Mouse (Mus musculus): ENCODE measurements around the gene Arhgap45. TPM values are rescaled to one million over a fixed set of nuclear protein-coding genes. Genes with fewer than 3 reads are reported as not detected.
"Not testable (repeated sequence)": the region's sequence is repeated elsewhere in the genome, so short reads cannot be mapped to it uniquely, and the experiment has no call there.

Gene Arhgap45
- polyA plus RNA-seq, 1 experiment from 2014 or later, result 9.7 TPM

GRCm38 (mm10) chr10:80032799-80033480 is 16.5 kb downstream of the Arhgap45 start:
- Histone ChIP-seq H3K27ac (ENCODE audit: low read length) (peak overlapping the region; percentile 87), H3K9me3 (replicated peaks; ENCODE audit: control insufficient read depth, low read length) (no peaks in the 10 kb centered on the region), H3K9ac (ENCODE audit: low read length) (peak overlapping the region; percentile 34), H3K36me3 (ENCODE audit: control insufficient read depth, insufficient read depth, low read length) (peaks cover 27% of the 10 kb centered on the region), H3K27me3 (ENCODE audit: control insufficient read depth, insufficient read depth, low read length) (no peaks in the 10 kb centered on the region), H3K4me1 (ENCODE audit: control insufficient read depth, insufficient read depth, low read length) (peaks cover 23% of the 10 kb centered on the region), H3K4me2 (ENCODE audit: low read depth, low read length) (no peak overlapping the region), H3K4me3 (replicated peaks; ENCODE audit: low read length) (no peak overlapping the region)
- ATAC-seq (ENCODE audit: insufficient read depth, low FRiP score), result peak; percentile 41
- WGBS, result 37% methylated on average over 5 of the region's 5 CpGs

- peaks cover 31% of the 10 kb centered on the region for H3K4me1 ChIP-seq (ENCODE audit: control insufficient read depth, insufficient read depth, low read length)
- no peak overlapping the region for H3K4me3 ChIP-seq (replicated peaks; ENCODE audit: low read length)
- WGBS, result 30% methylated on average over 9 of the region's 9 CpGs
- H3K36me3 ChIP-seq (ENCODE audit: control insufficient read depth, insufficient read depth, low read length), result peaks cover 27% of the 10 kb centered on the region
- H3K9me3 ChIP-seq (replicated peaks; ENCODE audit: control insufficient read depth, low read length), result no peaks in the 10 kb centered on the region
- peak overlapping the region; percentile 34 for H3K9ac ChIP-seq (ENCODE audit: low read length)
- peak; percentile 52 for ATAC-seq (ENCODE audit: insufficient read depth, low FRiP score)
- H3K27me3 ChIP-seq (ENCODE audit: control insufficient read depth, insufficient read depth, low read length), result no peaks in the 10 kb centered on the region
- peak overlapping the region; percentile 87 for H3K27ac ChIP-seq (ENCODE audit: low read length)
- no peak overlapping the region for H3K4me2 ChIP-seq (ENCODE audit: low read depth, low read length)
Measured at GRCm38 (mm10) chr10:80033511-80034391, 17.3 kb downstream of the Arhgap45 start.

DNA sequence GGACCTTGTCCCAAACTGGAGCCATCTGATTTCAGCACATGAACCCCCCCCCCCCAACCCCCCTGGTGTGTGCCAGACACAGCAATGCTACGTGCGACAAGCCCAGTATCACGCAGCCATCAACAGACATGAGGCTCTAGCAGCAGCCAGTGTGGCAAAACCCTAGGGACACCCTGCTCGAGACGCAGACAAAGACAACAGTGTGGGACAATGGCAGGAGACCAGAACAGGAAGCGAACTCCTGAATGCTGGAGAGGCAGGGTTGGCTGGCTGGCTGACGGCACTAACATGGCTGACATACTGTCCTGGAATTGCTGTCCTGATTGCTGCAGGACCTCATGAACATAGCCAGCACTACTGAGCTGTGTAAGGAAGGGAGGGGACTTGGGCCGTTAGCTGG is 18.7 kb downstream of the Arhgap45 start:
- H3K4me1 ChIP-seq (ENCODE audit: control insufficient read depth, insufficient read depth, low read length), result peaks cover 35% of the 10 kb centered on the region
- WGBS, result 83% methylated on average over 8 of the region's 8 CpGs
- no peak for ATAC-seq (ENCODE audit: insufficient read depth, low FRiP score)
- no peak overlapping the region; the same call in 1 of the 2 replicates for H3K9ac ChIP-seq (ENCODE audit: low read length)
- no peaks in the 10 kb centered on the region for H3K27me3 ChIP-seq (ENCODE audit: control insufficient read depth, insufficient read depth, low read length)
- no peak overlapping the region for H3K4me2 ChIP-seq (ENCODE audit: low read depth, low read length)
- H3K36me3 ChIP-seq (ENCODE audit: control insufficient read depth, insufficient read depth, low read length), result peaks cover 27% of the 10 kb centered on the region
- no peaks in the 10 kb centered on the region for H3K9me3 ChIP-seq (replicated peaks; ENCODE audit: control insufficient read depth, low read length)
- no peak overlapping the region for H3K4me3 ChIP-seq (replicated peaks; ENCODE audit: low read length)
- 0 out of 2 replicates have a peak overlapping the region, but pooled peaks have one; percentile 22 for H3K27ac ChIP-seq (ENCODE audit: low read length)

DNA sequence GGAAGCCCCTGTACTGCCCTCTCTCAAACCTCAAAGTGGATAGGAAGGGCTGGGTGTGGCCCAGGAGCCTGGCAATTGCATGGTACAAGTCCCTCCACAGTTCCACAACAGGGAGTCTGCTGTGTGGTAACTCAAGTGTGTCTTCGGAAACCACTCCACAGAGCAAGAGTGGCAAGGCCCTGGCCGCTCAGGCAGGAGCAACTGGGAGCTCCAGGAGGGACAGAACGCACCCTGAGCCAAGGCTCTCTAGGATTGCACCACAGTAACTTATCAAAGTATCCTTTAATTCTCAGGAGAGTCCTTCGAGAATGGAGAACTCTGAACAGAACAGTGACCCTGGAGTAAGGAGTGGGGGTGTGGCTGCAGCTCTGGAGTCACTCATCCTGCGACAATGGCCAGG is 19.2 kb downstream of the Arhgap45 start:
- Histone ChIP-seq H3K27ac (ENCODE audit: low read length) (0 out of 2 replicates have a peak overlapping the region, but pooled peaks have one; percentile 22), H3K9ac (ENCODE audit: low read length) (peak overlapping the region; percentile 29; the same call in 1 of the 2 replicates)

DNA sequence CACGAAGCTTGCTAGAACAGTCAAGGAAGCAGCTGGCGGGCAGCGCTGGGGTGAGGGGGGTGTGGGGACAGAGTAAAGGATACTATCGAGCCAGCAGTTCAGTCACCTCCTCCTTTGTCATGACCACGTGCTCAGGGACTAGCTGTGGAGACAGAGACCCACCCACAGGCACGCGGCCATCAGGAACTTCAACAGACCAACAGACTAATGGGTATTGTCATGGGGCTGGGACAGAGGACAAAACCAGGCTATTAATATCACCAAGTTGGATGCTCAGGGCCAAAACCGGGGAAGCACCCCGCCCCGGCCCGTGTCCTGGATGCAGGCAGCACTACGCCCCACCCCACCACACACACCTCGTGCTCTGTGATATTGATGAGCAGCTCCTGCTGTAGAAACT is 20.4 kb downstream of the Arhgap45 start:
- H3K4me2 ChIP-seq (ENCODE audit: low read depth, low read length), result no peak overlapping the region
- H3K4me1 ChIP-seq (ENCODE audit: control insufficient read depth, insufficient read depth, low read length), result peaks cover 35% of the 10 kb centered on the region
- no peak overlapping the region for H3K4me3 ChIP-seq (replicated peaks; ENCODE audit: low read length)
- H3K27ac ChIP-seq (ENCODE audit: low read length), result no peak overlapping the region
- WGBS, result 89% methylated on average over 13 of the region's 13 CpGs
- H3K9ac ChIP-seq (ENCODE audit: low read length), result no peak overlapping the region
- peaks cover 27% of the 10 kb centered on the region for H3K36me3 ChIP-seq (ENCODE audit: control insufficient read depth, insufficient read depth, low read length)
- ATAC-seq (ENCODE audit: insufficient read depth, low FRiP score), result no peak
- no peaks in the 10 kb centered on the region for H3K9me3 ChIP-seq (replicated peaks; ENCODE audit: control insufficient read depth, low read length)
- no peaks in the 10 kb centered on the region for H3K27me3 ChIP-seq (ENCODE audit: control insufficient read depth, insufficient read depth, low read length)

More for the DNA sequence above, 19.2 kb downstream of the Arhgap45 start:
- peaks cover 35% of the 10 kb centered on the region for H3K4me1 ChIP-seq (ENCODE audit: control insufficient read depth, insufficient read depth, low read length)
- no peak overlapping the region for H3K4me3 ChIP-seq (replicated peaks; ENCODE audit: low read length)
- no peak for ATAC-seq (ENCODE audit: insufficient read depth, low FRiP score)
- H3K4me2 ChIP-seq (ENCODE audit: low read depth, low read length), result no peak overlapping the region
- 92% methylated on average over 5 of the region's 5 CpGs for WGBS
- no peaks in the 10 kb centered on the region for H3K9me3 ChIP-seq (replicated peaks; ENCODE audit: control insufficient read depth, low read length)
- H3K36me3 ChIP-seq (ENCODE audit: control insufficient read depth, insufficient read depth, low read length), result peaks cover 27% of the 10 kb centered on the region
- H3K27me3 ChIP-seq (ENCODE audit: control insufficient read depth, insufficient read depth, low read length), result no peaks in the 10 kb centered on the region

DNA sequence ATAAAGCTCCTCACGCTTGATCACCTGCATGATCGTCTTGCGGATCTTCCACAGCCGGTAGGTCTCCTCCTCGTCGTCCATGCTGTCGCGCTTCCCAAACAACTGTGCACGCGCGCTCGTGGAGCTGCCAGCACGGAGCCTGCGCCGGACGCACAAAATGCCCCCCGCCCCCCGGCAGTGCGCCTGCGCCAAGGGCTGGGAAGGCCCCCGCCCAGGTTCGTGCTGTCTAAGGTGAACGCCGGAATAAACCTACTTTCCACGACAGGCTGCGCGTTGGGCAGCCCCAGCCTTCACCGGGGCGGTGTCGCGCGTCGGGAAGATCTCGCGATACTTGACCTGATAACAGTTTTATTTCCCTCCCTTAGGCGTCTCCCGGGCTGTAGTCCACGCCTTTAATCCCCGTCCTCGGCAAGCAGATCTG is 23.1 kb downstream of the Arhgap45 start, which contains the start of gene Polr2e:
Gene Polr2e, minus strand, starts transcription at position 237 of the 421 bp plus-strand sequence.
- peak; percentile 97 for ATAC-seq (ENCODE audit: insufficient read depth, low FRiP score)
- Histone ChIP-seq H3K9ac (ENCODE audit: low read length) (peak within 1 kb of the TSS; percentile 79), H3K4me3 (replicated peaks; ENCODE audit: low read length) (peak within 1 kb of the TSS; percentile 96), H3K9me3 (replicated peaks; ENCODE audit: control insufficient read depth, low read length) (no peaks in the 10 kb centered on the region), H3K27ac (ENCODE audit: low read length) (peak within 1 kb of the TSS; percentile 60), H3K27me3 (ENCODE audit: control insufficient read depth, insufficient read depth, low read length) (no peaks in the 10 kb centered on the region), H3K4me2 (ENCODE audit: low read depth, low read length) (peak within 1 kb of the TSS; percentile 71), H3K4me1 (ENCODE audit: control insufficient read depth, insufficient read depth, low read length) (peaks cover 14% of the 10 kb centered on the region), H3K36me3 (ENCODE audit: control insufficient read depth, insufficient read depth, low read length) (peaks cover 27% of the 10 kb centered on the region)
- WGBS, result under 1% methylated on average over 40 of the region's 40 CpGs

- Histone ChIP-seq H3K36me3 (ENCODE audit: control insufficient read depth, insufficient read depth, low read length) (peaks cover 14% of the 10 kb centered on the region), H3K4me1 (ENCODE audit: control insufficient read depth, insufficient read depth, low read length) (peaks cover 14% of the 10 kb centered on the region)
- H3K27ac ChIP-seq (ENCODE audit: low read length); H3K9me3 ChIP-seq (replicated peaks; ENCODE audit: control insufficient read depth, low read length); H3K27me3 ChIP-seq (ENCODE audit: control insufficient read depth, insufficient read depth, low read length); H3K4me2 ChIP-seq (ENCODE audit: low read depth, low read length); ATAC-seq (ENCODE audit: insufficient read depth, low FRiP score); H3K4me3 ChIP-seq (replicated peaks; ENCODE audit: low read length); H3K9ac ChIP-seq (ENCODE audit: low read length): not testable (repeated sequence)
- 73% methylated on average over 8 of the region's 8 CpGs for WGBS
Measured at GRCm38 (mm10) chr10:80041409-80042060, 25.1 kb downstream of the Arhgap45 start.

DNA sequence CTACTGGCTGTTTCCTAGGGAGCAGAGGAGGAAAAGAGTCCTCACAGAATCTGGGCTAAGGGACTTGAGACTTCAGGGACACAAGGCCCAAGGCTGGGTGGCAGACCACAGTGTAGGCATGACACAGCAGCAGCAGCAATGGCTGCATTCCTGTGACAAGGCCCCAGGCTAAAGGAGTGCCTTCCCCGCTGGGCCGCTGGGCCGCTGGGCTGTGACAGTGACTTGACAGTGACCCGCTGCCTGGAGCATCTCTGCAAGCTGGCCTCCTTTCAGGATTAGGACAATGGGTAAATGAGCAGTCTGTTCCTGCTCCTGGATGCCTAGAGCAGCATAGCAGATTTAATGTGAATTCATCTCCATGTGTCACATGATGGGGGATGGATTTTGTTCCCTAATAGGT is 27.6 kb downstream of the Arhgap45 start:
- H3K9me3 ChIP-seq (replicated peaks; ENCODE audit: control insufficient read depth, low read length), result no peaks in the 10 kb centered on the region
- H3K4me3 ChIP-seq (replicated peaks; ENCODE audit: low read length), result no peak overlapping the region
- H3K27me3 ChIP-seq (ENCODE audit: control insufficient read depth, insufficient read depth, low read length), result no peaks in the 10 kb centered on the region
- WGBS, result 74% methylated on average over 4 of the region's 4 CpGs
- H3K36me3 ChIP-seq (ENCODE audit: control insufficient read depth, insufficient read depth, low read length), result no peaks in the 10 kb centered on the region
- no peak overlapping the region for H3K9ac ChIP-seq (ENCODE audit: low read length)
- no peak overlapping the region for H3K4me2 ChIP-seq (ENCODE audit: low read depth, low read length)
- peaks cover 12% of the 10 kb centered on the region for H3K4me1 ChIP-seq (ENCODE audit: control insufficient read depth, insufficient read depth, low read length)
- no peak overlapping the region for H3K27ac ChIP-seq (ENCODE audit: low read length)
- ATAC-seq (ENCODE audit: insufficient read depth, low FRiP score), result no peak

Data from stomach, embryonic 16.5 days (tissue).